1 mouse cellular context compared by ENCODE assay signal in the genomic region with DNA sequence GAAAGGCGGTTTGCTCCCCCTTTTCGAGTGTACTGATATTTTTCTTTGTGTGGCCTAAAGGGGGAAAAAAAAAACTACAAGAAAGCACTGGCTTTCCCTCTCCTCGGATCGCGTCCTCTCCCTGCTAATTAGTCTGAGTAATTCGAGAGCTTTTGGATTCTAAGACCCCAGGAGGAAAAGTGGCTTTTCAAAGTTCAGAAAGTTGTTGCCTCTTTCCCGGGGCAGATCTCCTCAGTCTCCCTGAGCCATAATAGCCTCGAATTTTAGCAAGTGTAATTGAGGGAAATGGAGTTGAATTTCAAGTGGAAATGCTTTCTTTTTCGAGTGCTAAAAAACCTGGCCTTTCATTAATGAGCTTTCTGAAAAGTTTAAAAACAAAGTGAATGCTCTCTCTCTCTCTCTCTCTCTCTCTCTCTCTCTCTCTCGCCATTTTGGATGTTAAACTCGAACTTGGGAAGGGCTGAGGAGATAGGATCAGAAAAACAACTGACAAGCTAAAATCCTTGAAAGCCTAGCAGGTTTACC.
TF ChIP-seq lines count a peak whose summit lies in the region.

No protein-coding gene starts in this region.

TF ChIP-seq in MEL, 35 proteins besides CTCF, POLR2A, EP300 and RAD21 (continued from another document):
- TF ChIP-seq USF1 (IDR thresholded peaks at IDR 0.05; ENCODE audit: low read depth, low read length) (no peak), UBTF (IDR thresholded peaks at IDR 0.05; ENCODE audit: borderline replicate concordance, insufficient read depth, low read depth, low read length) (no peak), NELFE (IDR thresholded peaks at IDR 0.05; ENCODE audit: low read depth, low read length) (no peak), POLR2AphosphoS2 (IDR thresholded peaks at IDR 0.05; ENCODE audit: low read length) (no peak), ZNF384 (IDR thresholded peaks at IDR 0.05; ENCODE audit: low read depth, low read length) (peak; percentile 59), NRF1 (IDR thresholded peaks at IDR 0.05; ENCODE audit: insufficient read depth, low read depth, low read length, poor library complexity, severe bottlenecking) (no peak), CHD1 (IDR thresholded peaks at IDR 0.05; ENCODE audit: low read depth, low read length) (0 out of 2 replicates have a peak, but pooled peaks have one; percentile 47)
